Mouse (Mus musculus) brain, embryonic 14.5 days (tissue): ENCODE results near the gene Rab12.

Experiments
- CTCF ChIP-seq: fragments of 200-500 bp; IDR thresholded peaks from 2 replicates; pipeline ENCODE4 v1.5.1; 2012; ENCODE audit warnings: inconsistent platforms, mild to moderate bottlenecking, moderate library complexity, borderline replicate concordance; ENCODE audit not compliant: insufficient read depth, insufficient read length; ENCODE audit errors: extremely low read depth
- POLR2A ChIP-seq: fragments of 200-500 bp; IDR thresholded peaks from 2 replicates; pipeline ENCODE4 v1.6.1; 2012; ENCODE audit warnings: mild to moderate bottlenecking, inconsistent platforms, borderline replicate concordance; ENCODE audit not compliant: poor library complexity, insufficient read depth, insufficient read length, severe bottlenecking; ENCODE audit errors: extremely low read depth

DNA sequence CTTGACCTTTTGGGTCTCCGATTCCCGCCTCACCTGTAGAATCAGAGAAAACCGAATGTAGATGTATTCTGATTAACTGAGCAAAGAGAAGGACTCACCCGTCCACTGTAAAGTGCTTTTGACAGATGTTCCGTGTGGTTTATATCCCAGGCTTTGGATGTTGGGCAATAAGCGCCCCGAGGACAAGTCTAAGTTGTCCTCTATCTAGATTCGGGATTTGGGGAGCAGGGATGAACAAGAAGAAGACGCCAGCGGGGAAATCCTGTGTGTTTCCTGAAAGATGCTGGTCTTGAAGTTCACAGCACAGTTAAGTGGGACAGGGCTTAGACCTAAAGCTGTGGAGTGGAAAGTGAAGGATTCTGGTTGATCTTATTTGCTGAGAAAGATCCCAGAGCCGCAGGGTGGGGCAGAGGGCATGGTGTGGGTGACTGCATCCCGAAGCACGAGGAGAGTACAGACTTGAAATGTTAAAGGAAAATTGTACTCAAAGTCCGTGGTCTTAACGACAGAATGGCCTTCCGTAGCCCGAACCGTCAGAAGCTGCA is 68.9 kb downstream of the Rab12 start:
- TF ChIP-seq POLR2A = no peak
- no peak for TF ChIP-seq CTCF
